8 mouse cellular contexts compared by ENCODE assay signal in genomic region chr3:95173256-95173949, GRCm38 (mm10). TPM values are rescaled to one million over a fixed set of nuclear protein-coding genes. Genes with fewer than 3 reads are reported as not detected.
DNase-seq lines count a peak whose midpoint lies in the region; ATAC-seq lines count a peak whose summit lies in the region.

No protein-coding gene starts in this region.

- peak overlapping the region; percentile 24 for H3K4me3 ChIP-seq in midbrain, embryonic 11.5 days (ENCODE audit: low read depth, low read length)

- peaks cover 11% of the 10 kb centered on the region for H3K4me1 ChIP-seq in midbrain, embryonic 11.5 days (ENCODE audit: control insufficient read depth, insufficient read depth, low read length)

- WGBS in midbrain, embryonic 11.5 days, result 2% methylated on average over 58 of the region's 58 CpGs

- ATAC-seq in midbrain, embryonic 11.5 days (ENCODE audit: low FRiP score), result peak; percentile 66

- H3K36me3 ChIP-seq in midbrain, embryonic 11.5 days (ENCODE audit: control insufficient read depth, insufficient read depth, low read length), result peaks cover 21% of the 10 kb centered on the region

- DNase-seq in thymus, postnatal 14 days, result peak; percentile 11
- no peak for DNase-seq in thymus, postnatal 10 days (ENCODE audit: low spot score in 2 of 2)
- peak; percentile 42 for DNase-seq in embryo, embryonic 9.5 days (ENCODE audit: extremely low spot score)
- peak; percentile 48 to 63 for DNase-seq in heart, postnatal 10 days
- DNase-seq in kidney, postnatal 25 days, result peak; percentile 40 to 69
- DNase-seq in midbrain, embryonic 11.5 days (ENCODE audit: low spot score, missing footprints), result peak; percentile 94
- DNase-seq in frontal cortex, postnatal 36 days (ENCODE audit: low spot score in 2 of 2), result no peak
- DNase-seq in urinary bladder, adult 2 months (ENCODE audit: low spot score), result no peak

- H3K27ac ChIP-seq in midbrain, embryonic 11.5 days (ENCODE audit: low read depth, low read length), result no peak overlapping the region

- H3K9ac ChIP-seq in midbrain, embryonic 11.5 days (ENCODE audit: low read length), result peak overlapping the region; percentile 30; the same call in 1 of the 2 replicates

- H3K4me2 ChIP-seq in midbrain, embryonic 11.5 days, result peak overlapping the region; percentile 39

- intact Hi-C loops in heart, postnatal 10 days (cut with DNase I), result no loop called here

- H3K27me3 ChIP-seq in midbrain, embryonic 11.5 days (ENCODE audit: control insufficient read depth, insufficient read depth, low read length), result peaks cover 47% of the 10 kb centered on the region

- no peaks in the 10 kb centered on the region for H3K9me3 ChIP-seq in midbrain, embryonic 11.5 days (ENCODE audit: control insufficient read depth, low read length)

RNA-seq across cellular contexts. Expression of gene Sema6c, which starts 13.1 kb away (rescaled TPM):
- 10 to 100 TPM in 1 of 2 experiments, 1 to 10 TPM in 1; 7.9 to 10.2 TPM for total RNA-seq in heart, postnatal 10 days (2021)
- polyA plus RNA-seq in midbrain, embryonic 11.5 days (2014; fragmentation: Nextera tagmentation; extraction: Ambion mirVana), result 14.1 and 17.8 TPM in 2 replicates
- polyA plus RNA-seq in urinary bladder, adult 2 months (2012; rRNA removed), result 4.2 and 5.8 TPM in 2 replicates

RNA-seq across cellular contexts. Expression of gene Tnfaip8l2, which starts 31.2 kb away (rescaled TPM):
- 1 to 10 TPM; 1.7 to 1.8 TPM for total RNA-seq in heart, postnatal 10 days (2021)
- polyA plus RNA-seq in midbrain, embryonic 11.5 days (2014; fragmentation: Nextera tagmentation; extraction: Ambion mirVana), result 2.2 and 2.9 TPM in 2 replicates
- polyA plus RNA-seq in urinary bladder, adult 2 months (2012; rRNA removed), result 8.5 and 8.7 TPM in 2 replicates

RNA-seq across cellular contexts. Expression of gene Lysmd1, which starts 39.5 kb away (rescaled TPM):
- total RNA-seq in heart, postnatal 10 days (2021), result 1 to 10 TPM; 8.0 to 8.6 TPM
- 16.1 and 17.4 TPM in 2 replicates for polyA plus RNA-seq in midbrain, embryonic 11.5 days (2014; fragmentation: Nextera tagmentation; extraction: Ambion mirVana)
- 10.4 and 11.0 TPM in 2 replicates for polyA plus RNA-seq in urinary bladder, adult 2 months (2012; rRNA removed)

RNA-seq across cellular contexts. Expression of gene Scnm1, which starts 39.6 kb away (rescaled TPM):
- total RNA-seq in heart, postnatal 10 days (2021), result 10 to 100 TPM; 28.9 to 34.9 TPM
- polyA plus RNA-seq in midbrain, embryonic 11.5 days (2014; fragmentation: Nextera tagmentation; extraction: Ambion mirVana), result 84.9 and 86.3 TPM in 2 replicates
- polyA plus RNA-seq in urinary bladder, adult 2 months (2012; rRNA removed), result 84.2 and 90.2 TPM in 2 replicates

RNA-seq across cellular contexts. Expression of gene Gabpb2, which starts 44.3 kb away (rescaled TPM):
- 10 to 100 TPM; 14.0 to 17.1 TPM for total RNA-seq in heart, postnatal 10 days (2021)
- polyA plus RNA-seq in midbrain, embryonic 11.5 days (2014; fragmentation: Nextera tagmentation; extraction: Ambion mirVana), result 6.0 and 6.9 TPM in 2 replicates
- 21.4 and 21.9 TPM in 2 replicates for polyA plus RNA-seq in urinary bladder, adult 2 months (2012; rRNA removed)

Comparison
In these comparisons a context has a peak if more than half of its experiments do, and no peak if none do; other contexts are left out.
1. DNase-seq: peak in thymus, postnatal 14 days (single experiment), embryo, embryonic 9.5 days (single experiment), heart, postnatal 10 days (2 of 2), kidney, postnatal 25 days (2 of 2) and midbrain, embryonic 11.5 days (single experiment); none in thymus, postnatal 10 days (0 of 2), frontal cortex, postnatal 36 days (0 of 2) and urinary bladder, adult 2 months (single experiment).